Mouse (Mus musculus): ENCODE measurements at regions not wholly inside any gene's neighbourhood (a gene's known extent, or its start where the extent isn't known, plus 50 kb on each side); places are given as distances from the start of the nearest gene placed in this dataset.

DNA sequence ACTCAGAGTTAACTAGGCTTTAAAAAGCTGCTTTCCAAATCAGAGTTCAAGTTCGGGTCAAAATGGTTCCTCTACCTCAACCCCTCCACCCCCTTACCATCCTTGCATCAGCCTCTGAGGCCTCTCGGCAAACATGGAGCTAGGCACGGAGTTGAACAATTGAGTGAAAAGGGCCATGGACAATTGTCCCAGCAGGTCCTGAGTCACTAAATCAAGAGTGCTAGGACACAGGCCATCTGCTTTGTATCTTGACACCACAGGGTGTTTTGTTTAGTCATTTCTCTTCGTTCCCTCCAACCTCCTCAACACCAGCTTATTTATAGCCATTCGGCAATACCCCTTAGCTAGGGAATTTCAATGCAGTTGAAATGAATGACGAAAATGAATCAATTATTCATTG lies 59.5 kb upstream of the Jarid2 start:
- TF ChIP-seq CTCF (IDR thresholded peaks at IDR 0.05; ENCODE audit: control insufficient read depth, insufficient read depth, insufficient read length) (no peak), MAX (IDR thresholded peaks at IDR 0.05) (no peak), MYOG (IDR thresholded peaks at IDR 0.05; ENCODE audit: control insufficient read depth, extremely low read depth, insufficient read length) (no peak)

Measured in C2C12 (cell line).